Mouse (Mus musculus) heart, embryonic 11.5 days (tissue): ENCODE results near the gene Il16. TPM values are rescaled to one million over a fixed set of nuclear protein-coding genes. Genes with fewer than 3 reads are reported as not detected.

Experiments used
- ATAC-seq: fragments of 200-750 bp; cut with Nextera tagmentation; replicated peaks from 2 replicates; pipeline ENCODE4 v1.8.0; 2017; ENCODE audit warnings: moderate library complexity; ENCODE audit not compliant: insufficient number of reproducible peaks, low FRiP score, low TSS enrichment
- H3K27ac ChIP-seq: fragments of 300-500 bp; sonication (generic); 2 replicates; pipeline ENCODE4 v1.5.1; 2014; ENCODE audit warnings: mild to moderate bottlenecking, low read depth, low read length
- H3K27me3 ChIP-seq: fragments of 300-500 bp; sonication (generic); 2 replicates; pipeline ENCODE4 v1.6.1; 2014; ENCODE audit warnings: mild to moderate bottlenecking, low read length, mixed read lengths; ENCODE audit not compliant: control insufficient read depth, insufficient read depth
- H3K36me3 ChIP-seq: fragments of 300-500 bp; sonication (generic); 2 replicates; pipeline ENCODE4 v1.6.1; 2014; ENCODE audit warnings: mild to moderate bottlenecking, low read length, moderate library complexity, mixed read lengths; ENCODE audit not compliant: control insufficient read depth, insufficient read depth
- H3K4me1 ChIP-seq: fragments of 300-500 bp; sonication (generic); 2 replicates; pipeline ENCODE4 v1.6.1; 2014; ENCODE audit warnings: low read length; ENCODE audit not compliant: control insufficient read depth, insufficient read depth
- H3K4me2 ChIP-seq: fragments of 300-500 bp; sonication (generic); 2 replicates; pipeline ENCODE4 v1.6.1; 2014; ENCODE audit warnings: mild to moderate bottlenecking, moderate library complexity
- H3K4me3 ChIP-seq: fragments of 300-500 bp; sonication (generic); 2 replicates; pipeline ENCODE4 v1.5.1; 2014; ENCODE audit warnings: low read depth, low read length
- H3K9ac ChIP-seq: fragments of 300-500 bp; sonication (generic); 2 replicates; pipeline ENCODE4 v1.6.1; 2014; ENCODE audit warnings: mild to moderate bottlenecking, low read depth, low read length, moderate library complexity
- H3K9me3 ChIP-seq: fragments of 300-500 bp; sonication (generic); replicated peaks from 2 replicates; pipeline ENCODE4 v1.6.1; 2016; ENCODE audit warnings: low read length; ENCODE audit not compliant: control insufficient read depth
- WGBS: fragments of 180-500 bp; shearing (Covaris S2); extraction: QIAGEN DNeasy Blood & Tissue Kit; methylation state at CpG from one replicate; pipeline ENCODE4 v1.1.7; 2014; ENCODE audit not compliant: insufficient replicate concordance; 5-methylcytosine and 5-hydroxymethylcytosine counted together
- polyA plus RNA-seq: library from polyadenylated mRNA; unstranded; fragments of >200 nt; fragmentation: Nextera tagmentation; extraction: Ambion mirVana; gene quantifications from 2 replicates; pipeline ENCODE4 v1.2.1, GENCODE M21; 2014

Il16 gene
- polyA plus RNA-seq, 1 experiment from 2014 or later, result 2.1 TPM

DNA sequence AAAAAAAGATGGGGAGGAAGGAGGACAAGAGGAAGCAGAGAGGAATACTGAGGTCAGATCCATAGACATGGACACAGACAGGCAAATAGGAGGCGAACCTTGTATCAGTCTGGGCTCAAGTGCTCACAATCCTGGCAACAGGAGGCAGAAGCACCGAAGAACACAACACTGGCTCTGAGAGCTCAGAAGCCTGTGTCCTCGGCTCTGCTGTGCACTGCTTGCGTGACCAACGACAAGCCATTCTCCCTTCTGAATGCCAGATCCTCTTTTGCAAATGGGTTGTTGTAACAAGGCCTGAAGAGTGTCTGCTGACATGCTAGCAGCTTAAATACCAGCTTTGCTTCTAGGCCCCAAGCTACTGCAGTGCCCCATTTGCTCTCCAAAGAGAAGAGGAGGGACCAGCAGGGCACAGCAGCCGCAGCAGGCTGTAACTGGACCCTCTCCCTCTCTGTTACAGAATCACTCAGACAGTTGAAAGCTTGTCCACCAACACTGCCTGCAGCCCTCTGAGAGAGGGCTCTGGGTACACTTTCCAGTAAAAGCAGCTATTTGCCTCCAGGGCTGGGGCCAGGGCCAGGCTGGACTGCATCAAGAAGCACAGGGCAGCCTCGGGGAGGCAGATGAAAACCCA lies 5.7 kb downstream of the Il16 start:
- Histone ChIP-seq H3K4me1 (peaks cover 16% of the 10 kb centered on the region), H3K4me3 (no peak overlapping the region), H3K9me3 (no peaks in the 10 kb centered on the region), H3K27ac (peak overlapping the region; percentile 65), H3K4me2 (no peak overlapping the region), H3K27me3 (no peaks in the 10 kb centered on the region), H3K36me3 (no peaks in the 10 kb centered on the region), H3K9ac (peak overlapping the region; percentile 5; the same call in 1 of the 2 replicates)
- ATAC-seq, result no peak; the same call in 1 of the 2 replicates
- WGBS, result 33% methylated on average over 7 of the region's 7 CpGs

DNA sequence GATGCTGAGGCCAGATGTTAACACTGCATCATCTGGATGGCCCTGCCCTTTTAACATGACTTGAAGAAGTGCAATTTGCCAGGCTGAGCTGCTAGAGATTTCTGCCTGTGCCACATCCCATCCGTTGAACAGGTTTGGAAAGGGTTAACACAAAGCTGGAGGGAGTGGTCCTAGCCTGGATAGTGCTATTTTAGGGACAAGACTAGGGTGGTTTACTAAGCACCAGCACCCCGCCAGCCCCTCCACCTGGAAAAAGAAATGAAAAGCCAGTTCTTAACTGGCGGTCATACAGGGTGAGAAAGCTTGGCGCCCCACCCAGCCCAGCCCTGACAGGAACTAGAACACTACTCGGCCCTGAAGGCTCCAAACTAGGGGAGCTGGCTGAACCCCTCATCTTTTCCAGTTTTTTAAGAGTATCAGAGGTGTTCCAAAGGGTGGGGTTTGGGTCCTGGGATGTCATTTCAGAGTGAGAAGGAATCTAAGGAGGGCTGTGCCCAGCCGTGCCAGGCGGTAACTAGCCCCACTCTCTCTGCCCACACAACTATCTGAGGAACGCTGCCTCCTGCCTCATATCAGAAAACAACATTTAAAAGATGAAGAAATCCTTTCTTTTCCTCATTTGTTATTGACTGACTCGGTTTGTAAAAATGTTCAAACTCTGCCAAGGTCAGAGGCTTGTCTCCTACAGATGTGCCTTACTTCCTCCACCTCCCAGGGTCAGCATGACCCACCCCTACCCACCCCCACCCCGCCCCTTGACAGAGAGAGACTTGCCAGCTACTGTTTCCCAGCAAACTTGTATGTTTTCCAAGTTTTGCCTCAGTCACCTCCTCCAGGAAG lies 6.7 kb downstream of the Il16 start:
- no peak overlapping the region for H3K9ac ChIP-seq
- no peaks in the 10 kb centered on the region for H3K27me3 ChIP-seq
- H3K27ac ChIP-seq, result peak overlapping the region; percentile 32; the same call in 1 of the 2 replicates
- 55% methylated on average over 10 of the region's 10 CpGs for WGBS
- H3K4me1 ChIP-seq, result peaks cover 13% of the 10 kb centered on the region
- ATAC-seq, result 0 out of 2 replicates have a peak, but pooled peaks have one; percentile 22
- no peak overlapping the region for H3K4me2 ChIP-seq
- no peak overlapping the region for H3K4me3 ChIP-seq
- no peaks in the 10 kb centered on the region for H3K9me3 ChIP-seq
- H3K36me3 ChIP-seq, result no peaks in the 10 kb centered on the region

- ATAC-seq, result no peak
- 65% methylated on average over 6 of the region's 6 CpGs for WGBS
- Histone ChIP-seq H3K4me3 (no peak overlapping the region), H3K27me3 (no peaks in the 10 kb centered on the region), H3K9ac (no peak overlapping the region), H3K36me3 (no peaks in the 10 kb centered on the region), H3K4me1 (peaks cover 13% of the 10 kb centered on the region), H3K4me2 (no peak overlapping the region), H3K27ac (peak overlapping the region; percentile 32; the same call in 1 of the 2 replicates), H3K9me3 (no peaks in the 10 kb centered on the region)
These were observed 7.5 kb downstream of the Il16 start for GRCm38 (mm10) chr7:83737914-83738490.

- ATAC-seq, result no peak
- no peak overlapping the region for H3K27ac ChIP-seq
- WGBS, result 81% methylated on average over 6 of the region's 6 CpGs
These were observed 9.0 kb downstream of the Il16 start for GRCm38 (mm10) chr7:83736341-83737115.

GRCm38 (mm10) chr7:83735108-83735781 lies 10.3 kb downstream of the Il16 start:
- Histone ChIP-seq H3K4me1 (peaks cover 8% of the 10 kb centered on the region), H3K4me3 (no peak overlapping the region), H3K27me3 (no peaks in the 10 kb centered on the region), H3K4me2 (no peak overlapping the region), H3K27ac (no peak overlapping the region), H3K36me3 (no peaks in the 10 kb centered on the region), H3K9ac (no peak overlapping the region), H3K9me3 (no peaks in the 10 kb centered on the region)
- WGBS, result 82% methylated on average over 7 of the region's 7 CpGs
- ATAC-seq, result no peak

More at GRCm38 (mm10) chr7:83736341-83737115, 9.0 kb downstream of the Il16 start:
- Histone ChIP-seq H3K9ac (no peak overlapping the region), H3K4me2 (no peak overlapping the region), H3K4me3 (no peak overlapping the region), H3K36me3 (no peaks in the 10 kb centered on the region), H3K9me3 (no peaks in the 10 kb centered on the region), H3K27me3 (no peaks in the 10 kb centered on the region), H3K4me1 (peaks cover 13% of the 10 kb centered on the region)

DNA sequence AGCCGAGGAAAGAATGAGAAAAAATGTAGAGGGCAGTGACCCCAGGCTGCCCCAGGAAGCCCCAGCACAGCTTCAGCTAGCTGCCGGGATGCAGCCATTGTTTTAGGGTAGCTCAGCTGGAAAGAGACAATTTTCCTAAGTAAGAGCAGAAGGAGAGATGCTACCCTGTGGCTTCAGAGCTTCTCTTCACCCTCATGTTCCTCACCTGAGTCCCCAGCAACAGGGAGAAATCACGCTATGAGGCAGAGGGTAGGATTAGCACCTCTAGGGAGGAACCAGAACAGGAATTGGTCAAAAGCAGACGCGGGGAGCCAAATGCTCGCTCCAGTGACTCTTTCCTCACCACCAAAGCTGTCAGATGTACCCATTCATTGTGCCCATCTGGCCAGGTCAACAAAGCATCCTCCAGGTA lies 10.8 kb downstream of the Il16 start:
- no peak overlapping the region for H3K4me2 ChIP-seq

GRCm38 (mm10) chr7:83734246-83734645 lies 11.3 kb downstream of the Il16 start:
- Histone ChIP-seq H3K4me3 (no peak overlapping the region), H3K27me3 (no peaks in the 10 kb centered on the region), H3K4me2 (no peak overlapping the region), H3K9ac (no peak overlapping the region), H3K9me3 (no peaks in the 10 kb centered on the region), H3K27ac (no peak overlapping the region), H3K4me1 (peaks cover 8% of the 10 kb centered on the region), H3K36me3 (no peaks in the 10 kb centered on the region)
- no peak for ATAC-seq
- WGBS, result 83% methylated on average over 3 of the region's 3 CpGs

More for the DNA sequence above, 10.8 kb downstream of the Il16 start:
- Histone ChIP-seq H3K27ac (no peak overlapping the region), H3K4me3 (no peak overlapping the region), H3K9me3 (no peaks in the 10 kb centered on the region), H3K9ac (no peak overlapping the region), H3K36me3 (no peaks in the 10 kb centered on the region), H3K27me3 (no peaks in the 10 kb centered on the region), H3K4me1 (peaks cover 8% of the 10 kb centered on the region)
- ATAC-seq, result no peak
- 77% methylated on average over 6 of the region's 6 CpGs for WGBS

- 88% methylated on average over 3 of the region's 3 CpGs for WGBS
- H3K4me1 ChIP-seq, result no peaks in the 10 kb centered on the region
- no peaks in the 10 kb centered on the region for H3K27me3 ChIP-seq
- H3K27ac ChIP-seq, result no peak overlapping the region
- H3K9ac ChIP-seq, result no peak overlapping the region
- no peak for ATAC-seq
- no peaks in the 10 kb centered on the region for H3K36me3 ChIP-seq
- no peak overlapping the region for H3K4me2 ChIP-seq
- H3K9me3 ChIP-seq, result no peaks in the 10 kb centered on the region
- H3K4me3 ChIP-seq, result no peak overlapping the region
These were observed 12.7 kb downstream of the Il16 start for GRCm38 (mm10) chr7:83732781-83733180.
